Mouse (Mus musculus) heart, postnatal 25 days (tissue): ENCODE measurements at regions not wholly inside any gene's neighbourhood (a gene's known extent, or its start where the extent isn't known, plus 50 kb on each side); places are given as distances from the start of the nearest gene placed in this dataset.

ENCODE experiments used
- DNase-seq: peaks from one replicate; pipeline ENCODE4 v3.0.0; 2022; ENCODE audit warnings: low spot score
- intact Hi-C: fragments of 180-260 bp; cut with DNase I; formaldehyde crosslinking; loops from one replicate; pipeline ENCODE4 v1.15.1; 2025

DNA sequence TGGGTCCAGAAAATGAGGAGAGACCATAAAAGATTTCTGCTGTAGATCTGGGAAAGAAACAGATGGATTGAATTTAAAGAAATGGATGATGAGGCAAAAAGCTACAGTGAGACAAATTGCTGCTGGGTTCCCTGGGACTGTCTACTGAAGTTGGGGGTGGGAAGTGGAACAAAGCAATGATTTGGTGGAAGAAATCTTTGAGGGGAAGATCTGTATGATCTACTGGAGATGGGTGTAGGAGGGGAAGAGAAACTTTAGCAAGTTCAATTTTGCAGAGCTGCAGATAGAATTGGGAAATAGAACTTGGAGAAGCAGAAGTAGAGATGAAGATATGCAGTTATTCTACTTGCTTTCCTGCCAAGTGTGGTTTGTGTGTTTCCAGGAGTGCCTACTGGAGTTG lies 5478.8 kb downstream of the 9330182O14Rik start:
- intact Hi-C loops: no loop called here
- no peak for DNase-seq

GRCm38 (mm10) chr15:45646256-45646655 lies 5512.1 kb downstream of the 9330182O14Rik start:
- no peak for DNase-seq
- intact Hi-C loops: no loop called here

DNA sequence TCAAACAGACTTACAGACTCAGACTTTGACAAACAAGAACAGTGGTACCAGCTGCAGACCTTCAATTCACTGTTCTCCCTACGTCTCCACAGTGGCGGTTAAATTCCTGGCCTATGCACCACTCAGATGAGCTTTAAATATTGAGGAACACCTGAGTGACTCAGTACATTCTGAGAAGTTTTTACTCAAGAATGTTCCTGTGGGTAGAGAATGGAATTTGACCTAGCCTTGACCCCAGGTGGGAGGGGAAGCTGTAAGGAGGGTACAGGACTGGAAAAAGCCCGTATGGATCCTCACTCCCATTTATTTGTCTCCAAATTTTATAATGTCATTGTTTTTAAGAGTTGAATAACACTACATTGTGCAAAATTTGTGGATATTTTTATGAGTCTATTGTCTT lies 5529.4 kb downstream of the 9330182O14Rik start:
- DNase-seq: no peak
- intact Hi-C loops: no loop called here

DNA sequence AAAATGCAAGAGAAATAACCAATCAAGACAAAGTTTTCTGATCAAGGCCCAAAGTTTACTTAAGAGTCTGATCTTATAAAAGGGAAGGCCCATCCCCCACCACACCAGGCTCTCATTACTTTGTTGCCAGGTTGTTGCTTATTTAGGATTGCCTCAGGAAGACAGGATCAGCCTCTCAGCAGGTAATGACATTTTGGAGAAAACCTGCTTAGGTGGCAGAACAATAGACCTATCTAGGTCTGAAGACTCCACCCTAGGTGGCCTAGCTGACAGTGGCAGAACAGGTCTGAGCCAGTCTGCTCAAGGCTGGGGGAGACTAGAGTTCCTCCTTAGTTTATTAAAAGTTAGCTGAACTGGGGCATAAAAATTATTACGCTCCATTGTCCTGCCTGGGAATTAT lies 5555.3 kb downstream of the 9330182O14Rik start:
- no peak for DNase-seq
- intact Hi-C loops: no loop called here

GRCm38 (mm10) chr15:45690026-45690425 lies 5555.9 kb downstream of the 9330182O14Rik start:
- intact Hi-C loops: no loop called here
- no peak for DNase-seq

DNA sequence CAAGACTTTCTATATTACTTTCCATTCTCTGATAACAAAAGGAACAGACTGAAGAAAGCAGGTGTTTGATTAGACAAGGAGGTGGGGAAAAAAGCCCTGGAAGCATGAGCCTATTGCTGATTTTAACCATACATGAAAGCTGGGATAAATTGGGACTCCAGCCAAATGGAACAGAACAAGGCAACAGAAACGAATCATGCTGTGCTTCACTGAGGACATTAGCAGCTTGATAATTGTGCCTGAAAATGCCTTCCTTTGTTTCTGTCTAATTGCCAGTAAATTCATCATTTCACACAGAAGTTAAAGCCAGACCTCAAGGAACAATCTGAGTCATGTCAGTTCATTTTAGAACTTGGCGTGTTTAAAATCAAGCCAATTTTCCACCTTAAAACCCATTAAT lies 5576.9 kb downstream of the 9330182O14Rik start:
- intact Hi-C loops: no loop called here
- no peak for DNase-seq

- no peak for DNase-seq
- intact Hi-C loops: no loop called here
Observed at GRCm38 (mm10) chr15:45730370-45731153, 5596.4 kb downstream of the 9330182O14Rik start.

DNA sequence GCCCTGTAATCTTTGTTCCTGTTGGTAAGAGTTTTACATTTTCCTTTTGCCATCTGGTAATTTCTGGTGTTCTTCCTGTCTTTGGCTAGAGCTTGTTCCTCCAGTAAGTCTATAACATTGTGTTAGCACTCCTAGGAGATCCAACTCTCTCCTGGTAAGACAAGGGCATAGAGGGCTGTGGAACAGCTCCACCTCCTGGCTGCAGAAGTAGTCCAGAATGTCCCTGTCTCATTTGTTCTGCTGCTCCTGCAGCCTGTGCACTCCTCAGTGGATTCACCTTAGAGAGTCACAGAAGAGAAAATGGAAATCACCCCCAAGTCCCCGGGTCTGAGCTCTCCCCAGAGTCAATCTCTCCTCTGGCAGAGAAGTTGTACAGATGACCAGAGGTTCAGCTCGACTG lies 5629.1 kb downstream of the 9330182O14Rik start:
- DNase-seq: no peak
- intact Hi-C loops: loop anchor here (5.0 kb wide), 1 partner anchor 586 kb away; no protein-coding TSS in a partner anchor
